Mouse (Mus musculus) cerebellum, adult 11-12 months (tissue): ENCODE results near the gene Nckipsd.

Source experiments
- DNase-seq: peaks from one replicate; pipeline ENCODE4 v3.0.0; 2022

Gene Nckipsd

DNA sequence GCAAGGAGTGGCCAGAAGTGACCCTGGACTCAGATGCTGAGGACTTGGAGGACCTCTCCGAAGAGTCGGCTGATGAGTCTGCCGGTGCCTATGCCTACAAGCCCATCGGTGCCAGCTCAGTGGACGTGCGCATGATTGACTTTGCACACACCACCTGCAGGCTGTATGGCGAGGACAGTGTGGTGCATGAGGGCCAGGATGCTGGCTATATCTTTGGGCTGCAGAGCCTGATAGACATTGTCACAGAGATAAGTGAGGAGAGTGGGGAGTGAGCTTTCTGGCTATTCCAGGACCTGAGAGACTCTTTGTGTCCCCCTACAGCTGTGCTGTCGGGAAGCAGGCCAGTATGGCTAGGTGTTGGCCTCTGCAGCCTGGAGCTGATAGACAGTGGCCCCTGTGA, 2.4 kb upstream of the Nckipsd start:
- no peak for DNase-seq

GRCm38 (mm10) chr9:108806379-108806778, 1.8 kb upstream of the Nckipsd start:
- no peak for DNase-seq

DNA sequence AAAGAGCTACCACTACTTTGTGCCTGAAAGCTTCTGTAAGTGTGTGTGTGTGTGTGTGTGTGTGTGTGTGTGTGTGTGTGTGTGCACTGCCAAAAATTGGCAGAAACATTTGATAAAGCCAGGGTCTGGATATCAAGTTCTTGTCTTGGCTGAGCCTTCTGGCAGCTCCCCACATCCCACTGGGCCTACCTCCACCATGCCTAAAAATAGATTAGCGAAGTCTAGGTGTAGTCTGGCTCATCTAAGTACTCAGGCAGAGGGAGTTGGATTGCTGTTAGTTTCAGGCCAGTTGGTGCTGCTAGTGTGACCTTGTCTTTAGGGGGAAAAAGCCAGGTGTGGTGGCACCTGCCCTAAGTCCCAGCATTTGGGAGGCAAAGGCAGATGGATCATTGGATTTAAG, 1.3 kb upstream of the Nckipsd start:
- peak; percentile 53 for DNase-seq

DNA sequence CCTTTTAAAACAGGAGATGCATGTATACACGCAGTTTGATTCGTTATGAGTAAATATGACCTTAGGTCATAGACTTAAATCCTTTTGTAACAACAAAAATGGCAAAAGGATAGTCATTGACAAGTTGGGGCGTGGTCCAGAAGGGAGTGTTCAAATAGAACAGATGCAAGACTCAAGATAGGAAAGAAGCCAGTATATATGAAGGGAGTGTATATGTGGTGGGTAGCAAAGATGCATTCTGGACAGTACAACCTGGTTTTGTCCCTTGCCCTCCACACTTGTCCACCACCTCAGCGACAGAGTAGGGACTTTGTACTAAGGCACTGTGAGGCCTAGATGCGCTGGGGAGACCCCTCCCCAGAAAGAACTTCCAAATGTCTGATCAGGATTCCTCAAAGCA, 494 bp upstream of the Nckipsd start:
- DNase-seq: no peak

- DNase-seq: peak; percentile 48
Measured at GRCm38 (mm10) chr9:108809188-108809587, 1.0 kb downstream of the Nckipsd start.

DNA sequence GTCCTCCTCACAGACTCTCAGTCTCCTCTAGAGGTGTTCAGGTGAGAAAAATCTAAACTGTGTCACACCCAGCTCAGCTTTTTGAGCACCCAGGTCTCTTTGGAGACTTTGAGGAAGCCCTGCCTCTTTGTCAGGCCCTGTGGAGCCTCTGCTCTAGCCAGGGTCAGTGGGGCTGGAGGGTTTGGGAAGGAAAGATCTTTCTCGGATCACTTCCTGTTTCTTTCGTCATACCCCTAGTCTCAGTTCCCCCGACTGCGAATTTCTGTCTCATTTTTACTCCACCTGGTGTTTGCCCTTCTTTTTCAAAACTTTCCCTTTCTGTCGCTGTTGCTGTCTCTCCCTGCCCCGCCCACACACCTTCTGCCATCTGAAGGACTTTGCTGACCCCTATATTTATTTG, 1.6 kb downstream of the Nckipsd start:
- no peak for DNase-seq

DNA sequence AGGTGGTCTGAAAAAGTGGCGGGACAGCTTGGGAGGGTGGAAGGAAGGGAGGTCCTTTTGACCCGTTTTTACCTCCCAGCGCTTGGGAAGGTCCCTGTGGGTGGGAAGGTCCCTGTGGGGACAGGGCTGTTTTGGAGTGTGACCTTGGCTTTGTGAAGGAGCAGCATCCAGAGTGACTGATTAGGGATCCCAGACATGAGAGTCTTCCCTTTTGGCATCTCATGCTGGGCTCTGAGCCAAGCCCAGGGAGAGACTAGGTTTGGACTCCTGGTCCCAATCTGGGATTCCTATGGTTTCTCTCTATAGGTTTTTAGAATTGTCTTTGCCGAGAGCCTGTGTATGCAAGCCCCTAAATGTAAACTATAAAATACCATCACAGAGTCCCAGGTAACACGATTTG, 2.3 kb downstream of the Nckipsd start:
- DNase-seq: peak; percentile 36

- no peak for DNase-seq
Measured at GRCm38 (mm10) chr9:108815557-108815956, 7.4 kb downstream of the Nckipsd start.

DNA sequence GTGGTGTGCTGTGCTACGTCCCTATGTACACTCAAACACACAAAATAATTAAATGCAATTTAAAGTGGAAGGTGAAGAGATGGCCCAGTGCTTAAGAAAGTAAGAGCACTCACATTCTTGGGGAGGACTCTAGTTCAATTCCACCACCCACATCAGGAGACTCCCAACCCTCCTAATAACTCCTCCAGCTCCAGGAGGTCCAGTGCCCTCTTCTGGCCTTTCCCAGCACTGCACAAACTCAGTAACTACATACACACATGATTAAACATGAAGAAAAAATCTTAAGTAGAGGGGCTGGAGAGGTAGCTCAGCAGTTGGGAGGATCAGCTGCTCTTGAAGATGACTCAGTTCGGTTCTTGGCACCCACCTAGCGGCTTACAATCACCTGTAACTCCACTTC, 11.3 kb downstream of the Nckipsd start:
- no peak for DNase-seq

- no peak for DNase-seq
Measured at GRCm38 (mm10) chr9:108820077-108820476, 11.9 kb downstream of the Nckipsd start.

- peak; percentile 64 for DNase-seq
Measured at GRCm38 (mm10) chr9:108824144-108824685, 16.0 kb downstream of the Nckipsd start.

- peak; percentile 98 for DNase-seq
Measured at GRCm38 (mm10) chr9:108824755-108825413, 16.7 kb downstream of the Nckipsd start.

- DNase-seq: peak; percentile 92
Measured at GRCm38 (mm10) chr9:108825820-108826699, 17.9 kb downstream of the Nckipsd start, which contains the start of gene Celsr3. Gene Celsr3 (plus strand): TSS chr9:108826320.

DNA sequence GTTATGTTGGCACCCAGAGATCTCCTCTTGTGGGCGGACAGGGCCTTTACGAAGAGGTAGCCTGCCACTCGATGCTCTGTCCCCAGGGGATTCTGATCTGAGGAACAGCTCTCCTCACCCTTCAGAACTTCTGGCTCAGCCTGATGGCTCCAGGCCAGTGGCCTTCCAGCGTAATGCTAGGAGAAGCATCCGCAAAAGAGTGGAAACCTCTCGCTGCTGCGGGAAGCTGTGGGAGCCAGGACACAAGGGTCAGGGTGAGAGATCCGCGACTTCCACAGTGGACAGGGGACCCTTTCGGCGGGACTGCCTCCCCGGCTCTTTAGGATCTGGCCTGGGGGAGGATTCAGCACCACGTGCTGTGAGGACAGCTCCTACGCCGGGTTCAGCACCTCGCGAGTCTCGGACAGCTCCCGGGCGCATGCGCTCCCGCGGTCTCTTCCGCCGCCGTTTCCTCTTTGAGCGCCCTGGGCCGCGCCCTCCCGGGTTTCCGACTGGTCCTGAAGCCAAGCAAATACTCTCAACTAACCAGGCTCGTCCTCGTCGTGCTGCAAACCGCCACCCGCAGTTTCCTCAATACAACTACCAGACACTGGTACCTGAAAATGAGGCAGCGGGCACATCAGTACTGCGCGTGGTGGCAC, 18.7 kb downstream of the Nckipsd start:
- peak; percentile 85 for DNase-seq

DNA sequence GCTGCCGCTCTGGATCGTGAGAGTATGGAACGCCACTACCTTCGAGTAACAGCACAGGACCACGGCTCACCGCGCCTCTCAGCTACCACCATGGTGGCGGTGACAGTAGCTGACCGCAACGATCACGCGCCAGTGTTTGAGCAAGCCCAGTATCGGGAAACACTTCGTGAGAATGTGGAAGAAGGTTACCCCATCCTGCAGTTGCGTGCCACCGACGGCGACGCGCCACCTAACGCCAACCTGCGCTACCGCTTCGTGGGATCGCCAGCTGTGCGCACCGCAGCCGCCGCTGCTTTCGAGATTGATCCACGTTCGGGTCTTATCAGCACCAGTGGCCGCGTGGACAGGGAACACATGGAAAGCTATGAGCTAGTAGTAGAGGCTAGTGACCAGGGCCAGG, 19.3 kb downstream of the Nckipsd start:
- no peak for DNase-seq

DNA sequence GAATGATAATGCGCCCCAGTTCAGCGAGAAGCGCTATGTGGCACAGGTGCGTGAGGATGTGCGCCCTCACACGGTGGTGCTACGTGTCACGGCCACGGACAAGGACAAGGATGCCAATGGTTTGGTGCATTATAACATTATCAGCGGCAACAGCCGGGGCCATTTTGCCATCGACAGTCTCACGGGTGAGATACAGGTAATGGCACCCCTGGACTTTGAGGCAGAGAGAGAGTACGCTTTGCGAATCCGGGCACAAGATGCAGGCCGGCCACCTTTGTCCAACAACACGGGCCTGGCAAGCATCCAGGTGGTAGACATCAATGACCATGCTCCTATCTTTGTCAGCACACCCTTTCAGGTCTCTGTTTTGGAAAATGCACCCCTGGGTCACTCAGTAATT, 19.7 kb downstream of the Nckipsd start:
- peak; percentile 73 for DNase-seq

DNA sequence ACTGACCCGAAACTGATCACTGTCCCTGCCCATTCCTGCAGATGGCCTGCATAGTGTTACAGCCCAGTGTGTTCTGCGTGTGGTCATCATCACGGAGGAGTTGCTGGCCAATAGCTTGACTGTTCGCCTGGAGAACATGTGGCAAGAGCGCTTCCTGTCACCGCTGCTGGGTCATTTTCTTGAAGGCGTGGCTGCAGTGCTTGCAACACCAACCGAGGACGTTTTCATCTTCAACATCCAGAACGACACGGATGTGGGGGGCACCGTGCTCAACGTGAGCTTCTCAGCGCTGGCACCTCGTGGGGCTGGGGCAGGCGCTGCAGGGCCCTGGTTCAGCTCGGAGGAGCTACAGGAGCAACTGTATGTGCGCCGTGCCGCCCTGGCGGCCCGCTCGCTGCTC, 23.5 kb downstream of the Nckipsd start:
- DNase-seq: no peak

DNA sequence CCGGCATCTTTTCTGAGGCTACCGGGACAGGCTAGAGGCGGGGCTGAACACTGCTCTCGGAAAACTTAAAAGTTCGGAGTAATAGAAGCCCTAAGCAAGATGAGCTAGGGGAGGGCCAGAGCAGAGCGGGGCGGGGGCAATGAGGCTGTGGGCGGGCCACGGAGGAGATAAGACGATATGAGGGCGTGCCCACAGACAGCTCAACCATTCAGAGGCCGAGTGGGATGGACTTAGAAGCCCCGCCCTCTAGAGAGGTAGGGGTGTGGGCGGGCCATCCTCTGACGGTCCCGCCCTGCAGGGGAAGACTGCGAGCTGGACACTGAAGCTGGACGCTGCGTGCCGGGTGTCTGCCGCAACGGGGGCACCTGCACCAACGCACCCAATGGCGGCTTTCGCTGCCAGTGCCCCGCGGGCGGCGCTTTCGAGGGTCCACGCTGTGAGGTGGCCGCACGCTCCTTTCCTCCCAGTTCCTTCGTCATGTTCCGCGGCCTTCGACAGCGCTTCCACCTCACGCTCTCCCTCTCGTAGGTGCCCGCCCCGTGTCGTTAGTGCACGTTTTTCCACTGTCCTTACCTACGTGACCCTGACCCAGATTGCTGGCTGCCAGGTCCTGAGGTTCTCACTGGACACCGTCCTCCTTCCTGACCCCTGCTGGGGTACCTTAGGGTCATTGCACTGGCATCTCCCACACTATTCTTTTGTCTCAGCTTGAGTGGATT, 24.4 kb downstream of the Nckipsd start:
- peak; percentile 87 for DNase-seq

DNA sequence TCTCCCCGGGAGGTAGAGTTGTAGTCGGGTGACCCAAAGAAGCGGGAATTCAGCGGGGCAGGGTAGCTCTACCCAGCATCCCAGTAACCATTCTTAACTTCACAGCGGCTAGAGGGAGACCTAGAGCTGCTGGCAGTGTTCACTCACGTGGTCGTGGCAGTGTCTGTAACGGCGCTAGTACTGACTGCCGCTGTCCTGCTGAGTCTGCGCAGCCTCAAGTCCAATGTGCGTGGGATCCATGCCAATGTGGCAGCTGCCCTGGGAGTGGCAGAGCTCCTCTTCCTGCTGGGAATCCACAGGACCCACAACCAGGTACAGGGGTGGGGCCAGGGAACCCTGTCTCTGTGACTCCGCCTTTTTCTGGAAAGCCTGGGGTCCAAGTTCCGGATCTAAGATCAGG, 34.8 kb downstream of the Nckipsd start:
- peak; percentile 89 for DNase-seq

DNA sequence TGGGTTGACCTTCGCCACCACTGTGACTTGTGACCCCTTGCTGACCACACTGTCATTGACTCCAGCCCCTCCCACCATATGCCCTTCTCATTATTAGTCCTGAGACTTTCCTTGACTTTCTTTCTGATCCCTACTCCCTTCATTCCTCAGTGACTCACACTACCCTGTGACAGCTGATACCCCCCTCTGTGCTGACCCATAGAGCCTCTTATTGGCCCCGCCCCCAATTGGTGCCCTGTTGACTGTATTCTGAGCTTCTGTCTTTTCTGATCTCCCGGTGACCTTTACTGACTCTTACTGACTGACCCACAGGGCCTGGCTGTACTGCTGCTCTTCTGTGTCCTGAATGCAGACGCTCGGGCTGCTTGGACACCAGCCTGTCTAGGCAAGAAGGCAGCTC, 37.2 kb downstream of the Nckipsd start:
- no peak for DNase-seq

DNA sequence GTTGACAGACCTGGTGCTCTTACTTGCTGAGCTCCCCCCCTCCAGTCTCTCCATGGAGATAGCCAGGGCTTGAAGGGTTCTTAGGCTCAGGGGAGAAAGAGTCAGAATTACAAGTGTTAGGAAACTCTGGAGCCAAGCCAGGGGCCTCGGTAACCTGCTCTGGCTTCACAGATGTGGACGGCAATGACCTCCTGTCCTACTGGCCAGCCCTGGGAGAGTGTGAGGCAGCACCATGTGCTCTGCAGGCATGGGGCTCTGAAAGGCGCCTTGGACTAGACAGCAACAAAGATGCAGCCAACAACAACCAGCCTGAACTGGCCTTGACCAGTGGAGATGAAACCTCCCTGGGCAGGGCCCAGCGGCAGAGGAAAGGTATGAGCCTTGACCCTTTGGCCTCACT, 39.2 kb downstream of the Nckipsd start:
- DNase-seq: no peak

DNA sequence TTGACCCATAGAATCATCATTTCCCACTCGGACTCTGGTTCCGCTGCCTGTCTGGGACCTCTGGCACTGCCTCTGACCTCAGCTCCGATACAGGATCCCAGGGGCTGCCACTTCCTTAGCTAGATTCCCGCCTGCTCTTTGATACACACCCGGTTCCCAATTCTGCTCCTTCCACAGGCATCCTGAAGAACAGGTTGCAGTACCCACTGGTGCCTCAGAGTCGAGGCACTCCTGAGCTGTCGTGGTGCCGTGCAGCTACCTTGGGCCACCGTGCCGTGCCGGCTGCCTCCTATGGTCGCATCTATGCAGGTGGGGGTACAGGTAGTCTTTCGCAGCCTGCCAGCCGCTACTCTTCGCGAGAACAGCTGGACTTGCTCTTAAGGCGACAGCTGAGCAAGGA, 40.3 kb downstream of the Nckipsd start:
- no peak for DNase-seq

DNA sequence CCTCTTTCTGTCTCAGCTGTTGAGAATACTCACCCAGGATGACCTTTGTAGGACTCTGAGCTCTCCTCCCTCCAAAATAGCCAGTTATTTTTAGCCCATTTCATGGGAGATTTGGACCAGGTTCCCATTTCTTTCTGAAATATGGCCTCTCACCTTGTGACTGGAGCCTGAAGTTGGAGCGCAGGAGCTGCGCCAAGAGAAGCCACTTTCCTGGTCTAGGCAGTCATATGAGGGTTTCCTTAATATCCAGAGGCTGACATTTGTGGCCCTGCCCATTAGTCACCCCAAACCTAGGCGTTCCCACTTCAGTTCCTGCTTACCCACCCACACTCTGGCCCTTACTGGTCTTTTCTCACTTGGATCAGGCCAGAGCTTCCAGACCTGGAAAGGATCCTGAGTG, 44.8 kb downstream of the Nckipsd start, which contains the start of gene Slc26a6:
Gene Slc26a6, plus strand, starts transcription at position 308 of the 400 bp plus-strand sequence.
- no peak for DNase-seq
